Mouse (Mus musculus) spleen, postnatal 14 days (tissue): ENCODE measurements around the gene Ebf4.
A peak's percentile ranks its signal among the peaks of the same experiment; 100 is the strongest.
"Not testable (repeated sequence)": the region's sequence is repeated elsewhere in the genome, so short reads cannot be mapped to it uniquely, and the experiment has no call there.

Source experiments
- DNase-seq, 2 experiments: peaks; one replicate each; pipeline ENCODE4 v3.0.0; 2021 to 2022; ENCODE audit warnings: low spot score in 2 of 2

Gene Ebf4

GRCm38 (mm10) chr2:130295331-130296133, 563 bp downstream of the Ebf4 start:
- DNase-seq, result peak in 1 of 2 experiments; percentile 4

- no peak for DNase-seq
Measured at GRCm38 (mm10) chr2:130296134-130296745, 1.3 kb downstream of the Ebf4 start.

GRCm38 (mm10) chr2:130297580-130297979, 2.6 kb downstream of the Ebf4 start:
- no peak for DNase-seq

GRCm38 (mm10) chr2:130303014-130303413, 8.0 kb downstream of the Ebf4 start:
- DNase-seq, result no peak

- no peak for DNase-seq
Measured at GRCm38 (mm10) chr2:130327057-130327456, 32.1 kb downstream of the Ebf4 start.

GRCm38 (mm10) chr2:130329502-130329901, 34.5 kb downstream of the Ebf4 start:
- DNase-seq, result no peak

GRCm38 (mm10) chr2:130335112-130335511, 40.1 kb downstream of the Ebf4 start:
- no peak for DNase-seq

- no peak for DNase-seq
Measured at GRCm38 (mm10) chr2:130340464-130341219, 45.7 kb downstream of the Ebf4 start.

- no peak for DNase-seq
Measured at GRCm38 (mm10) chr2:130341220-130341580, 46.2 kb downstream of the Ebf4 start.

GRCm38 (mm10) chr2:130350376-130350775, 55.4 kb downstream of the Ebf4 start:
- no peak for DNase-seq

- no peak for DNase-seq
Measured at GRCm38 (mm10) chr2:130351758-130352339, 56.9 kb downstream of the Ebf4 start.

- no peak for DNase-seq
Measured at GRCm38 (mm10) chr2:130353411-130353810, 58.4 kb downstream of the Ebf4 start.

- no peak for DNase-seq
Measured at GRCm38 (mm10) chr2:130353889-130354288, 58.9 kb downstream of the Ebf4 start.

GRCm38 (mm10) chr2:130357551-130357950, 62.6 kb downstream of the Ebf4 start:
- no peak for DNase-seq

- no peak for DNase-seq
Measured at GRCm38 (mm10) chr2:130358852-130359251, 63.9 kb downstream of the Ebf4 start.

- peak in 1 of 2 experiments; percentile 9 for DNase-seq
Measured at GRCm38 (mm10) chr2:130362511-130363026, 67.6 kb downstream of the Ebf4 start.

GRCm38 (mm10) chr2:130365211-130366094, 70.5 kb downstream of the Ebf4 start:
- no peak for DNase-seq

- no peak for DNase-seq
Measured at GRCm38 (mm10) chr2:130367386-130367785, 72.4 kb downstream of the Ebf4 start.

GRCm38 (mm10) chr2:130373026-130373425, 78.1 kb downstream of the Ebf4 start:
- DNase-seq, result not testable (repeated sequence)

- no peak for DNase-seq
Measured at GRCm38 (mm10) chr2:130374951-130375350, 80.0 kb downstream of the Ebf4 start.

GRCm38 (mm10) chr2:130383205-130383604, 88.2 kb downstream of the Ebf4 start:
- no peak for DNase-seq
